Comparison of ENCODE assay signal across 8 mouse cellular contexts in genomic region chr12:54695511-54696241, GRCm38 (mm10). TPM values are rescaled to one million over a fixed set of nuclear protein-coding genes. Genes with fewer than 3 reads are reported as not detected.
DNase-seq lines count a peak whose midpoint lies in the region; ATAC-seq and TF ChIP-seq lines count a peak whose summit lies in the region.

Gene Eapp, minus strand, starts transcription at chr12:54695897.

- TF ChIP-seq CTCF in bone marrow macrophage, adult 2 months (IDR thresholded peaks at IDR 0.05; ENCODE audit: low read depth, low read length): no peak
- no peak for TF ChIP-seq CTCF in embryonic fibroblast, embryonic 13.5 days (IDR thresholded peaks at IDR 0.05; ENCODE audit: borderline replicate concordance, insufficient read depth, low read length)

- no peaks in the 10 kb centered on the region for H3K27me3 ChIP-seq in heart, embryonic 10.5 days (ENCODE audit: insufficient read depth, poor library complexity, severe bottlenecking)
- no peaks in the 10 kb centered on the region for H3K27me3 ChIP-seq in kidney, embryonic 15.5 days

- peak within 1 kb of the TSS; percentile 82 for H3K27ac ChIP-seq in bone marrow macrophage, adult 2 months (ENCODE audit: insufficient read depth, low read depth, low read length)
- H3K27ac ChIP-seq in embryonic fibroblast, embryonic 13.5 days (ENCODE audit: insufficient read depth, low read length): peak within 1 kb of the TSS; percentile 92
- H3K27ac ChIP-seq in heart, embryonic 10.5 days: peak within 1 kb of the TSS; percentile 95
- H3K27ac ChIP-seq in kidney, embryonic 15.5 days: peak within 1 kb of the TSS; percentile 96

- H3K9me3 ChIP-seq in heart, embryonic 10.5 days: no peaks in the 10 kb centered on the region
- H3K9me3 ChIP-seq in kidney, embryonic 15.5 days (replicated peaks): no peaks in the 10 kb centered on the region

- peak; percentile 94 for ATAC-seq in kidney, embryonic 15.5 days (replicated peaks; ENCODE audit: low FRiP score)
- peak; percentile 87 for ATAC-seq in monocyte, adult 5-6 weeks (replicated peaks; ENCODE audit: insufficient number of reproducible peaks, low FRiP score, low TSS enrichment, poor library complexity, severe bottlenecking)

- H3K4me3 ChIP-seq in bone marrow macrophage, adult 2 months (ENCODE audit: insufficient read depth, low read length): peak within 1 kb of the TSS; percentile 74
- peak within 1 kb of the TSS; percentile 84 for H3K4me3 ChIP-seq in embryonic fibroblast, embryonic 13.5 days (ENCODE audit: insufficient read depth, low read length)
- H3K4me3 ChIP-seq in heart, embryonic 10.5 days: peak within 1 kb of the TSS; percentile 85
- H3K4me3 ChIP-seq in kidney, embryonic 15.5 days (replicated peaks): peak within 1 kb of the TSS; percentile 75

- peaks cover 13% of the 10 kb centered on the region; the same call in 1 of the 2 replicates for H3K36me3 ChIP-seq in heart, embryonic 10.5 days
- peaks cover 20% of the 10 kb centered on the region for H3K36me3 ChIP-seq in kidney, embryonic 15.5 days

- peak within 1 kb of the TSS; percentile 77 for H3K9ac ChIP-seq in kidney, embryonic 15.5 days

- WGBS in heart, embryonic 10.5 days: under 1% methylated on average over 57 of the region's 57 CpGs
- under 1% methylated on average over 57 of the region's 57 CpGs for WGBS in kidney, embryonic 15.5 days

- no peak for TF ChIP-seq POLR2A in bone marrow macrophage, adult 2 months (IDR thresholded peaks at IDR 0.05; ENCODE audit: borderline replicate concordance, low read depth, low read length)
- peak; percentile 83 for TF ChIP-seq POLR2A in embryonic fibroblast, embryonic 13.5 days (IDR thresholded peaks at IDR 0.05; ENCODE audit: low read depth, low read length)

- peak within 1 kb of the TSS; percentile 73 for H3K4me2 ChIP-seq in kidney, embryonic 15.5 days

- peaks cover 6% of the 10 kb centered on the region; the same call in 1 of the 2 replicates for H3K4me1 ChIP-seq in bone marrow macrophage, adult 2 months (ENCODE audit: control insufficient read depth, insufficient read depth, low read length)
- peaks cover 2% of the 10 kb centered on the region for H3K4me1 ChIP-seq in embryonic fibroblast, embryonic 13.5 days (ENCODE audit: control insufficient read depth, insufficient read depth, low read length)
- H3K4me1 ChIP-seq in heart, embryonic 10.5 days: peaks cover 8% of the 10 kb centered on the region
- H3K4me1 ChIP-seq in kidney, embryonic 15.5 days: peaks cover 7% of the 10 kb centered on the region

- DNase-seq in A20 (ENCODE audit: low read depth, low spot score) (peak; percentile 97), liver (peak; percentile 96)
- DNase-seq in heart, embryonic 10.5 days (ENCODE audit: low spot score): peak; percentile 98
- peak; percentile 93 to 96 for DNase-seq in spleen, postnatal 4 days (ENCODE audit: low spot score in 2 of 2)

RNA-seq across cellular contexts. Expression of gene Eapp, which starts in this region (rescaled TPM):
- polyA plus RNA-seq in bone marrow macrophage, adult 2 months (2012; ENCODE audit: insufficient read depth, insufficient read length, missing spikeins): 45.7 and 58.2 TPM in 2 replicates
- polyA plus RNA-seq in embryonic fibroblast, embryonic 13.5 days (2011; ENCODE audit: insufficient read length, low read depth, missing spikeins): 43.6 and 53.1 TPM in 2 replicates
- polyA plus RNA-seq in heart, embryonic 10.5 days (2016; fragmentation: Nextera tagmentation; extraction: Ambion mirVana): 44.7 and 52.1 TPM in 2 replicates
- 61.6 and 63.3 TPM in 2 replicates for polyA plus RNA-seq in kidney, embryonic 15.5 days (2015; fragmentation: Nextera tagmentation; extraction: Ambion mirVana)
- 63.1 to 85.9 TPM (median 71.5 TPM) in 3 replicates for total RNA-seq in monocyte, adult 5-6 weeks (2017)

Comparison
In these comparisons a context has a peak if more than half of its experiments do, and no peak if none do; other contexts are left out.
1. Peak in every context shown above with its lines: DNase-seq, ATAC-seq, H3K4me3 ChIP-seq and H3K27ac ChIP-seq.